Mouse (Mus musculus): Measurements from ENCODE around the gene Olfr1302. TPM values are rescaled to one million over a fixed set of nuclear protein-coding genes. Genes with fewer than 3 reads are reported as not detected.

The Olfr1302 gene
- polyA plus RNA-seq (2014; fragmentation: Illumina TruSeq; extraction: RNeasy Lipid Tissue Mini Kit (QIAGEN cat#74804); ENCODE audit: low read depth, low replicate concordance), result not detected

DNA sequence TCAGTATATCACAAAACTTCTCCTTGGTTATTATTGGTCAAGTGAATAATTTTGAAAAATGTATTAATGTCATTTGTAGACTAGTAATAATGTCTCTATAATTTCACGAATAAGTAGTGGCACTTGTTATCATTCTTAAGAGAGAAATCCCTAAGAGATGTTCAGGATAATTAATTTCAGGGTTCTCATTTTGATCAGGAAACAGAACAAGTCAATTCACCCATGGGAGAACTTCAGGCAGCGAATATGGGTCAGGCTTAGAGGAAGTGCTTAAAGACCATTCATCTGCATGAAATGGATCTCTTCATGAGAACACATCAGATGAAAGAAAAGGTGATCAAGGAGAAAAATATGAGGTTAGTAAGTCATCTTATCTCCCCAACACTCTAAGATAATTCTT lies at the start of gene Olfr1302:
Gene Olfr1302, plus strand, starts transcription at position 301 of the 400 bp plus-strand sequence.

GRCm38 (mm10) chr2:111750706-111751105 lies 26.5 kb upstream of the Olfr1302 start, which contains the start of gene Olfr1301:
TSS of gene Olfr1301 (plus strand) at chr2:111751006.

DNA sequence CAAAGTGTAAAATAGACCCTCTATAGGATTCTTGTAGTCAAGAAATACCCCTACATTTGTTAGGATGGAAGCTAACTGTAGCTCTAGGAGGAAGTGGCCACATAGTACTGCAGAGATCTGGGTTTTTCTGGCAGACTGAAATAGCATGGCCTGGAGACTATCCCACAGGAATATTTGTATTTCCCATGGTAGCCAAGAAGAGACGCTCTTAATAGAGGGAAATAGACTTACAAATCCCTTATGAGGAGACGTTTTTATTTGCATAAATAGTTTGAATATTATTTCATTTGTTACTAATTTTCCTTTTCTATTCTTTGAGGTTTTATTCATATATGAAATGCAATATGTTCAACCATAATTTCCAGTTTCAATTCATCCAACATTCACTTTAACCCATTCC lies 43.0 kb downstream of the Olfr1302 start, which contains the start of gene Olfr1303:
Gene Olfr1303, minus strand, starts transcription at position 101 of the 400 bp plus-strand sequence.

Other genes with a start within 250 kb of the Olfr1302 start
- gene Olfr1294, start 237.1 kb upstream of the Olfr1302 start, polyA plus RNA-seq (2014; fragmentation: Illumina TruSeq; extraction: RNeasy Lipid Tissue Mini Kit (QIAGEN cat#74804); ENCODE audit: low read depth, low replicate concordance), result not detected
- gene Olfr1295, start 207.7 kb upstream of the Olfr1302 start, polyA plus RNA-seq (2014; fragmentation: Illumina TruSeq; extraction: RNeasy Lipid Tissue Mini Kit (QIAGEN cat#74804); ENCODE audit: low read depth, low replicate concordance), result not detected
- gene Olfr1297, start 150.9 kb upstream of the Olfr1302 start, polyA plus RNA-seq (2014; fragmentation: Illumina TruSeq; extraction: RNeasy Lipid Tissue Mini Kit (QIAGEN cat#74804); ENCODE audit: low read depth, low replicate concordance), result not detected
- not detected for gene Olfr1298, start 128.2 kb upstream of the Olfr1302 start, polyA plus RNA-seq (2014; fragmentation: Illumina TruSeq; extraction: RNeasy Lipid Tissue Mini Kit (QIAGEN cat#74804); ENCODE audit: low read depth, low replicate concordance)
- gene Olfr1299, start 116.0 kb upstream of the Olfr1302 start, polyA plus RNA-seq (2014; fragmentation: Illumina TruSeq; extraction: RNeasy Lipid Tissue Mini Kit (QIAGEN cat#74804); ENCODE audit: low read depth, low replicate concordance), result not detected
- gene Olfr1301, start 26.4 kb upstream of the Olfr1302 start, polyA plus RNA-seq (2014; fragmentation: Illumina TruSeq; extraction: RNeasy Lipid Tissue Mini Kit (QIAGEN cat#74804); ENCODE audit: low read depth, low replicate concordance), result not detected
- gene Olfr1303, start 42.9 kb downstream of the Olfr1302 start, polyA plus RNA-seq (2014; fragmentation: Illumina TruSeq; extraction: RNeasy Lipid Tissue Mini Kit (QIAGEN cat#74804); ENCODE audit: low read depth, low replicate concordance), result not detected
- gene Olfr1305, start 99.7 kb downstream of the Olfr1302 start, polyA plus RNA-seq (2014; fragmentation: Illumina TruSeq; extraction: RNeasy Lipid Tissue Mini Kit (QIAGEN cat#74804); ENCODE audit: low read depth, low replicate concordance), result not detected
- gene Olfr1306, start 138.8 kb downstream of the Olfr1302 start, polyA plus RNA-seq (2014; fragmentation: Illumina TruSeq; extraction: RNeasy Lipid Tissue Mini Kit (QIAGEN cat#74804); ENCODE audit: low read depth, low replicate concordance), result not detected
- not detected for gene Olfr1307, start 172.0 kb downstream of the Olfr1302 start, polyA plus RNA-seq (2014; fragmentation: Illumina TruSeq; extraction: RNeasy Lipid Tissue Mini Kit (QIAGEN cat#74804); ENCODE audit: low read depth, low replicate concordance)
- gene Olfr1308, start 187.5 kb downstream of the Olfr1302 start, polyA plus RNA-seq (2014; fragmentation: Illumina TruSeq; extraction: RNeasy Lipid Tissue Mini Kit (QIAGEN cat#74804); ENCODE audit: low read depth, low replicate concordance), result not detected
- gene Olfr1309, start 212.9 kb downstream of the Olfr1302 start, polyA plus RNA-seq (2014; fragmentation: Illumina TruSeq; extraction: RNeasy Lipid Tissue Mini Kit (QIAGEN cat#74804); ENCODE audit: low read depth, low replicate concordance), result not detected
- gene Olfr1310, start 235.3 kb downstream of the Olfr1302 start, polyA plus RNA-seq (2014; fragmentation: Illumina TruSeq; extraction: RNeasy Lipid Tissue Mini Kit (QIAGEN cat#74804); ENCODE audit: low read depth, low replicate concordance), result not detected
- gene Olfr1311, start 247.0 kb downstream of the Olfr1302 start, polyA plus RNA-seq (2014; fragmentation: Illumina TruSeq; extraction: RNeasy Lipid Tissue Mini Kit (QIAGEN cat#74804); ENCODE audit: low read depth, low replicate concordance), result not detected

Data from kidney, adult 10 weeks (tissue).